Mouse (Mus musculus) midbrain, embryonic 10.5 days (tissue): Measurements from ENCODE around the gene Nos1ap. TPM values are rescaled to one million over a fixed set of nuclear protein-coding genes. Genes with fewer than 3 reads are reported as not detected.

Experiments
- DNase-seq: peaks from one replicate; pipeline ENCODE4 v3.0.0-alpha.2; 2017; ENCODE audit warnings: low spot score
- H3K27ac ChIP-seq: fragments of 300-500 bp; sonication (generic); replicated peaks from 2 replicates; pipeline ENCODE4 v1.5.1; 2016; ENCODE audit warnings: mild to moderate bottlenecking
- H3K27me3 ChIP-seq: fragments of 300-500 bp; sonication (generic); 2 replicates; pipeline ENCODE4 v1.6.1; 2016; ENCODE audit warnings: low read depth, mild to moderate bottlenecking; ENCODE audit not compliant: poor library complexity, severe bottlenecking
- H3K36me3 ChIP-seq: fragments of 300-500 bp; sonication (generic); 2 replicates; pipeline ENCODE4 v1.6.1; 2016; ENCODE audit warnings: mild to moderate bottlenecking, moderate library complexity
- H3K4me1 ChIP-seq: fragments of 300-500 bp; sonication (generic); 2 replicates; pipeline ENCODE4 v1.6.1; 2016
- H3K4me3 ChIP-seq: fragments of 300-500 bp; sonication (generic); 2 replicates; pipeline ENCODE4 v1.5.1; 2016; ENCODE audit warnings: mild to moderate bottlenecking, moderate library complexity
- H3K9me3 ChIP-seq: fragments of 300-500 bp; sonication (generic); replicated peaks from 2 replicates; pipeline ENCODE4 v1.6.1; 2016; ENCODE audit warnings: mild to moderate bottlenecking
- WGBS: fragments of 180-500 bp; shearing (Covaris S2); methylation state at CpG from one replicate; pipeline ENCODE4 v1.1.7; 2016; 5-methylcytosine and 5-hydroxymethylcytosine counted together
- polyA plus RNA-seq: library from polyadenylated mRNA; unstranded; fragments of >200 nt; fragmentation: Nextera tagmentation; extraction: Ambion mirVana; gene quantifications from 2 replicates; pipeline ENCODE4 v1.2.1, GENCODE M21; 2016

The Nos1ap gene
- polyA plus RNA-seq: 7.9 and 9.1 TPM in 2 replicates

- H3K27me3 ChIP-seq: peaks cover 41% of the 10 kb centered on the region
- H3K4me3 ChIP-seq: peak within 1 kb of the TSS; percentile 94
- DNase-seq: peak; percentile 80
- peak within 1 kb of the TSS; percentile 88 for H3K27ac ChIP-seq
- under 1% methylated on average over 75 of the region's 106 CpGs for WGBS
- peaks cover 12% of the 10 kb centered on the region for H3K36me3 ChIP-seq
- peaks cover 18% of the 10 kb centered on the region for H3K4me1 ChIP-seq
- peaks cover 10% of the 10 kb centered on the region for H3K9me3 ChIP-seq
Measured at GRCm38 (mm10) chr1:170589219-170590040, at the start of gene Nos1ap. TSS of gene Nos1ap (minus strand) at chr1:170589861.

GRCm38 (mm10) chr1:170638941-170639340 is 49.3 kb upstream of the Nos1ap start:
- Histone ChIP-seq H3K9me3 (no peaks in the 10 kb centered on the region), H3K27me3 (peaks cover 7% of the 10 kb centered on the region), H3K27ac (no peak overlapping the region), H3K4me3 (no peak overlapping the region), H3K36me3 (no peaks in the 10 kb centered on the region), H3K4me1 (peaks cover 8% of the 10 kb centered on the region)
- WGBS: 86% methylated on average over 7 of the region's 7 CpGs
- DNase-seq: no peak

DNA sequence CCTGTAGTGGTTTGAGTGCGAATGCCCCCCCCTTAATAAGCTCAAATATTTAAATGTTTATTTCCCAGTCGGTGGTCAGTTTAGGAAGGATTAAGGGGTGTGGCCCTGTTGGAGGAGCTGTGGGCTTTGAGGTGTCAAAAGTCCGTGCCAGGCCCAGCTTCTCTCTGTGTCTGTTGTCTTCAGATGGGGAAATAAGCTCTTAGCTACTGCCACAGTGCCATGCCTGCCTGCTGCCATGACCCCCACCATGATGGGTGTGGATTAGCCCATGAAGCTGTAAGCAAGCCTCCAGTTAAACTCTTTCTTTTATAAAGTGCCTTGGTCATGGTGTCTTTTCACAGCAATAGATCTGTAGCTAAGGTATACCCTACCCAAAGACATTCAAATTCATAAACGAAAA is 43.2 kb upstream of the Nos1ap start:
- Histone ChIP-seq H3K36me3 (no peaks in the 10 kb centered on the region), H3K4me3 (no peak overlapping the region), H3K27ac (no peak overlapping the region), H3K4me1 (no peaks in the 10 kb centered on the region), H3K27me3 (no peaks in the 10 kb centered on the region), H3K9me3 (no peaks in the 10 kb centered on the region)
- 68% methylated on average over 4 of the region's 4 CpGs for WGBS
- no peak for DNase-seq

DNA sequence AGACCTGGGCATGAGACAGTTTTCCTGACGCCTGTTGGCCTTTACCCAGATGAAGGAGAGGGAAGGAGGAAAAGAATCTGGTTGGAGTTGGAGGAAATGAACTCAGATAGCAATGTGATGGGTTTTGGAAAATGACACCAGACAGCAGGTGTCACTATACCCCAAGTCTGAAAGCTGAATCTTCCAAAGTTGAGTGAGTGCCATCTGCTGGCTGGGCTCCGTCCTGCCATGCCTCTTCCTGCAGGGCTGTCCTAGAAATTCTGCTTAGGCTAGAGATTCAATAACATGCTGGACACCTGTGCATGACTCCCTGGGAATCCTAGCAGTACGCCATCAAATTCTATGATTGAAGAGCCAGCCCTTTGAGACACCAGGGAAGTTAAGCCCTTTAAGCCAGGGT is 42.7 kb upstream of the Nos1ap start:
- H3K4me1 ChIP-seq: no peaks in the 10 kb centered on the region
- H3K27me3 ChIP-seq: no peaks in the 10 kb centered on the region
- H3K27ac ChIP-seq: no peak overlapping the region
- H3K9me3 ChIP-seq: no peaks in the 10 kb centered on the region
- H3K4me3 ChIP-seq: no peak overlapping the region
- peak; percentile 62 for DNase-seq
- H3K36me3 ChIP-seq: no peaks in the 10 kb centered on the region
- 12% methylated on average over 3 of the region's 3 CpGs for WGBS

DNA sequence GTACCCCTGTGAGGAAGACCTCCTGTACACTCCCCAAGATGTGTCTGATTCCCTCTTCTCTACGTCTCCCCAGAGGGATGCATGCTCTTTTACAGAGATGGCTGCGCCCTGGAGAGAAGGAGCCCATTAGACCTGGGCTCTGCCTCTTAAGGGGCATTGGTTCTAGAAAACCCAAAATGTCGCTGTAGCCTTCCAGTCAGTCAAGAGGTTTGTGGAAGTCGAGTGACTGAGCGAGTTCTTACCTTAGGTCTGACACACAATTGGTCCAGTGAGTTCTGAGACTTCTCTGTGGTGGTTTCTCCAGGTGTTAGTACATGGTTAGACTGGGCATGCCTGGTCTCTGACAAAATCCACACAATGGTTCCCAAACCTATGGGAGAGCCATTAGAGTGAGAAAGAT is 41.9 kb upstream of the Nos1ap start:
- Histone ChIP-seq H3K27ac (no peak overlapping the region), H3K9me3 (no peaks in the 10 kb centered on the region), H3K27me3 (no peaks in the 10 kb centered on the region), H3K36me3 (no peaks in the 10 kb centered on the region), H3K4me1 (no peaks in the 10 kb centered on the region), H3K4me3 (no peak overlapping the region)
- 96% methylated on average over 5 of the region's 5 CpGs for WGBS
- DNase-seq: no peak

DNA sequence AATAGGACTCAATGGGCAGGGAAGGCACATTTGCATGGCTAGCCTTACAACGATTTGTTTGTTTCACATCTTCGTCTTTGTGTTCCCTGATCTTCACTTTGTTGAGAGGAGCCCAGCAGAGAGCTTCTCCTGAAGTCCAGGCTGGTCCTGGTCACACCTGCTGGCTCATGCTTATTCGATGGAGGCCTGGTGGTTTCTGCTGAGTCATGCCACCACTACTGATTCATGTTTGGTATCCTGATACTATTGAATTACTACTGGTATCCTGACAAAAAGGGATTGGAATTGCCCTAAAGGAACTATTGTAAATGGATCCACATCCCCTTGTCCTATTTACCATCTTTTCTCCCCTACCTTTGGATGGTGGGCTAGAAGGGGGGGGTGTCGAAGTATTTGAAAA is 40.8 kb upstream of the Nos1ap start:
- H3K36me3 ChIP-seq: no peaks in the 10 kb centered on the region
- H3K4me1 ChIP-seq: no peaks in the 10 kb centered on the region
- H3K9me3 ChIP-seq: no peaks in the 10 kb centered on the region
- WGBS: 88% methylated on average over 4 of the region's 4 CpGs
- H3K4me3 ChIP-seq: no peak overlapping the region
- DNase-seq: no peak
- no peaks in the 10 kb centered on the region for H3K27me3 ChIP-seq
- no peak overlapping the region for H3K27ac ChIP-seq

DNA sequence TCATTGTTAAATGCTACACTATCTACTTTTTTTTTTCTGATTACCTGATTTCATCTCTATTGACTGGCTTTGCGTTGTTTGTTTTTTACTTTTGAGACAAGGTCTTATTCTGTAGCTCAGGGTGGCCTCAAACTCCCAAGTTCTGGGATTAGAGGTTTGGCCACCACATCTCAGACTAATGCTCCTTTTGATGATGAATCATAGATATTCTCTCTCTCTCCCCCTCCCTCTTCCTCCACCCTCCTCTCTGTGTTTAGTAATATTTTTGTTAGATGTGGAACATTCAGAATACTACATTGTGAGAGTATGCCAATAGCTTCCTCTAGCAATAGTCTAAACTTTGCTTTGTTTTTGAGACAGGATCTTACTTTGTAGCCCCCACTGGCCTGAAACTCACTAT is 33.8 kb upstream of the Nos1ap start:
- no peak overlapping the region for H3K4me3 ChIP-seq
- H3K4me1 ChIP-seq: no peaks in the 10 kb centered on the region
- no peaks in the 10 kb centered on the region for H3K27me3 ChIP-seq
- 95% methylated on average over 1 of the region's 1 CpGs for WGBS
- DNase-seq: no peak
- no peak overlapping the region for H3K27ac ChIP-seq
- no peaks in the 10 kb centered on the region for H3K36me3 ChIP-seq
- H3K9me3 ChIP-seq: peaks cover 12% of the 10 kb centered on the region

DNA sequence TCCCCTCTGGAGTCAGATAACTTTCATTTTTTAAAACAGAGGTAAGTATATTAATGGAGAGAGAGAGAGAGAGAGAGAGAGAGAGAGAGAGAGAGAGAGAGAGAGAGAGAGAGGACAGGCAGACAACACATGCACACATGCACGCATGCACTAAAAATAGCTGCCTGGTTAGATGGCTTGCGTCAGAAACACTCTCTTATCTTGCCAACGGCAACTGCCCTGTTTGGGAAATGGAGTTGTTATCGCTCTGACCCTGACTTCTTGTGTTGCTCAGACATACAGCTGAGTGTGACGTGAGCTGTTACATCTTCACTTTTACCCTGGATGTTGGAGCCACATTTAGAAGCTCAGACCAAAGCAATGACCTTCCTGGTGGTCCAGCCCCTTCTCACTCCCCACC is 33.3 kb upstream of the Nos1ap start:
- H3K36me3 ChIP-seq: no peaks in the 10 kb centered on the region
- H3K27ac ChIP-seq: no peak overlapping the region
- no peak overlapping the region for H3K4me3 ChIP-seq
- DNase-seq: no peak
- H3K9me3 ChIP-seq: peaks cover 12% of the 10 kb centered on the region
- WGBS: 85% methylated on average over 5 of the region's 5 CpGs
- no peaks in the 10 kb centered on the region for H3K4me1 ChIP-seq
- no peaks in the 10 kb centered on the region for H3K27me3 ChIP-seq

DNA sequence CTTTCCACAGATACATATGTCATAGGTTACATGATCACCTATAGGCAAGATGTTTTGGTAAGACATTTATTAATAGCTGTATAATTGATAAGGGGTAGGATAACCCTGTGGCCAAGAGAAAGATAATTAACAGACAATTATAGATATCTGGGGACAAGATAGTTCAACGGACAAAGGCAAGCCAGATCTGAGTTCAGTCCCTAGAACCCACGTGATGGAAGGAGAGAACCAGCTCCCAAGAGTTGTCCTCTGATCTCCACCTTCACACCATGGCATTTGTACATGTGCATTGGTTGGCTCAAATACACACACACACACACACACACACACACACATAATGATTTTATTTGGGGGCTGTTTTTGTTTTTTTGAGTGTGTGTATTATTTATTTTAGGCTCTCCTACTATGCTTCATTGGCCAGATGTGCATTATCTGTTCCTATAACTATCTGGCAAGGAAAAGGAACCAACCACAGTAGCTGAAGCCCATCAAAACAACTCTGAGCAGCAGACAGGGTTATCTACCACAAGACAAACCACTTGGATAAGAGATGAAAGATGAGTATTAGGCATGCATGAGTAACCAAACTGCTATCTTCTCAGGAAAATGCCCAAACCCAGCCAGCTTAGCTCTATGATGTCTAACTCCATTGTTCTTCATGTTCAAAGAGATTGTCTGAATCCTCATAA is 30.2 kb upstream of the Nos1ap start:
- H3K4me1 ChIP-seq: no peaks in the 10 kb centered on the region
- no peaks in the 10 kb centered on the region for H3K27me3 ChIP-seq
- WGBS: 84% methylated on average over 2 of the region's 2 CpGs
- H3K4me3 ChIP-seq: no peak overlapping the region
- H3K27ac ChIP-seq: no peak overlapping the region
- H3K9me3 ChIP-seq: peaks cover 12% of the 10 kb centered on the region
- H3K36me3 ChIP-seq: no peaks in the 10 kb centered on the region
- no peak for DNase-seq

- WGBS: 66% methylated on average over 18 of the region's 18 CpGs
- no peak overlapping the region for H3K4me3 ChIP-seq
Measured at GRCm38 (mm10) chr1:170612968-170613872, 23.6 kb upstream of the Nos1ap start.

DNA sequence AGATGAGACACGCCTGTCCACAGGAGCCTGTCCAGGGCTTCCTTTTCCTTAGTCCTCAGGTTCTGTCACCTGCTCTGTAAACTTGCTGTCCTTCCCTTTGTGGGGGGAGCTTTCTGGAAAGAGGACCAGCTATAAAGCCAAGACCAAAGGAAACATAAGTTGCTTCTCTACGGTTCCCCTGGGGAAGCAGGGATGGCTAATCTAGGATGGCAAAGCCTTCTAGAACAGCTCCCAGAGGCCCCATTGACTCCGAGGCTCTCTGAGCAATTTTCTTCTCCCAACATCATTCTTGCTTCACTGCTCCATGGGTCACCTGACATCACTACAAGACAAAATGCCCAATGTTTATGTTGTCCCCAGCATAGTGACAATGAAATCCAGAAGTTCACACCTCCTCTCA is 22.0 kb upstream of the Nos1ap start:
- H3K9me3 ChIP-seq: no peaks in the 10 kb centered on the region
- H3K4me1 ChIP-seq: peaks cover 2% of the 10 kb centered on the region; the same call in 1 of the 2 replicates
- H3K27ac ChIP-seq: no peak overlapping the region
- no peak overlapping the region for H3K4me3 ChIP-seq
- no peak for DNase-seq
- 87% methylated on average over 3 of the region's 3 CpGs for WGBS
- H3K36me3 ChIP-seq: no peaks in the 10 kb centered on the region
- no peaks in the 10 kb centered on the region for H3K27me3 ChIP-seq

More at GRCm38 (mm10) chr1:170612968-170613872, 23.6 kb upstream of the Nos1ap start:
- DNase-seq: peak; percentile 74
- Histone ChIP-seq H3K4me1 (peaks cover 2% of the 10 kb centered on the region; the same call in 1 of the 2 replicates), H3K9me3 (no peaks in the 10 kb centered on the region), H3K27ac (no peak overlapping the region), H3K36me3 (no peaks in the 10 kb centered on the region), H3K27me3 (no peaks in the 10 kb centered on the region)

DNA sequence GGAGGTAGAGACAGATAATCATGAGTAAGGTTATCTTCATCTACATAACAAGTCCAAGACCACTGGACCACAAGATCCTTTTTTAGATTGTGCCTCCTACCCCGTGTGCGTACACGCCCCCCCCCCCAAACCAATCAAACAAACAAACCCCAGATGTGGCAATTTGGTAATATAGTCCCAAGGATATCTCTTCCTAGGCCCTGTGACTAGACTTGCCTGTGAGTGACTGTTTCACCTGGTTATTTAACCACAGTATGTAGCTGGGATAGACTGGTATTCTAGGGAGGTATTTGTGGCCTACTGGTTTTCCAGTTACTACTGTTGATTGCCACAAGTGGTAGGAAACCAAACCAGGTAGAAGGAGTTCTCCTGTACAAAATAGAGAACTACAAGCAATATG is 21.0 kb upstream of the Nos1ap start:
- 94% methylated on average over 3 of the region's 3 CpGs for WGBS

More for the DNA sequence above, 21.0 kb upstream of the Nos1ap start:
- Histone ChIP-seq H3K27me3 (no peaks in the 10 kb centered on the region), H3K9me3 (no peaks in the 10 kb centered on the region), H3K4me3 (no peak overlapping the region), H3K36me3 (no peaks in the 10 kb centered on the region), H3K4me1 (peaks cover 2% of the 10 kb centered on the region; the same call in 1 of the 2 replicates), H3K27ac (no peak overlapping the region)
- DNase-seq: peak; percentile 2
